10 mouse cellular contexts compared by ENCODE assay signal in the genomic region with DNA sequence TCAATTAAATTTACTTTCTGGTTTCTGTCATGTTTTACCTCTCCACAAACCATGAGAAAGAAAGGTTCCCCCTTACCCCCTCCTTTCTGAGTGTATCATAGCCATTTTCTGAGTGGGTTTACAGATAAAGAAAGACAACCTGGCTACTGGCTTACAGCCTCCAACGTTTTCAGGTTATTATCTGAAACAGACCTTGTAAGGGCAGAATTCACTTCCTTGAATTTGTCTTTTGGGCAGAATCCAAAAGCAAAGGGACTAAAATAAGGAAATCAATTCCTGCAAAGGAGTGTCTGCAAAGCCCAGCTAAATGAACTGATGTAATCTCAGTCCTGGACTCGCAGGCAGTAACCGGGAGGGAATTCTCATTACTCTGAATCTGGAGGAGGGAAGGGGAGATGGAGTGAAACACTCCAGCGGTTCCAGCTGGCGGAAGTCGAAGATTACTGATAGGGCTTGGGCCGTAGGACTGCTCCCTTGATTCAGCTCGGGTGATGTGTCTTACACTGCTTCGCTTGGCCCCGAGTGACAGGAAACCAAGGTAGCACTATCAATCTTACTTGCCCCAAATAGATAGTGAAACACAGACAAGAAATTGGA.
A peak's percentile ranks its signal among the peaks of the same experiment; 100 is the strongest.
DNase-seq lines count a peak whose midpoint lies in the region; ATAC-seq lines count a peak whose summit lies in the region.
"Had no signal": no experiment of that assay in that cellular context is flagged by ENCODE, and none has a peak within 500 bp of the region (broad histone marks: within the 10 kb centered on the region; RNA-seq: fewer than 3 reads in every experiment).

No protein-coding gene starts in this region.

- H3K27me3 ChIP-seq in hindbrain, embryonic 14.5 days (ENCODE audit: control insufficient read depth, insufficient read depth, low read length): no peaks in the 10 kb centered on the region
- H3K27me3 ChIP-seq in forebrain, embryonic 11.5 days (ENCODE audit: control insufficient read depth, insufficient read depth, low read length): no peaks in the 10 kb centered on the region
- H3K27me3 ChIP-seq: liver, embryonic 13.5 days had no signal

- no peaks in the 10 kb centered on the region for H3K4me1 ChIP-seq in hindbrain, embryonic 14.5 days (replicated peaks; ENCODE audit: control insufficient read depth, insufficient read depth, low read length)
- no peaks in the 10 kb centered on the region for H3K4me1 ChIP-seq in forebrain, embryonic 11.5 days (replicated peaks; ENCODE audit: control insufficient read depth, insufficient read depth, low read length)
- H3K4me1 ChIP-seq: liver, embryonic 13.5 days had no signal

- no peak overlapping the region for H3K4me3 ChIP-seq in hindbrain, embryonic 14.5 days (replicated peaks; ENCODE audit: low read length)
- no peak overlapping the region for H3K4me3 ChIP-seq in forebrain, embryonic 11.5 days (ENCODE audit: low read depth, low read length)
- H3K4me3 ChIP-seq: liver, embryonic 13.5 days had no signal

- 57% methylated on average over 10 of the region's 10 CpGs for WGBS in hindbrain, embryonic 14.5 days
- WGBS in forebrain, embryonic 11.5 days: 85% methylated on average over 10 of the region's 10 CpGs

- H3K4me2 ChIP-seq in hindbrain, embryonic 14.5 days (replicated peaks): no peak overlapping the region
- H3K4me2 ChIP-seq in forebrain, embryonic 11.5 days (ENCODE audit: low read depth, low read length, severe bottlenecking): no peak overlapping the region
- H3K4me2 ChIP-seq: liver, embryonic 13.5 days had no signal

- peak overlapping the region; percentile 41 for H3K27ac ChIP-seq in hindbrain, embryonic 14.5 days
- no peak overlapping the region for H3K27ac ChIP-seq in forebrain, embryonic 11.5 days (ENCODE audit: low read depth, low read length)
- H3K27ac ChIP-seq: liver, embryonic 13.5 days had no signal

- peak; percentile 39 for DNase-seq in kidney, postnatal 10 days
- DNase-seq in kidney, adult 18-20 months: no peak
- DNase-seq in brain, adult 2 months (ENCODE audit: low read depth, low spot score): peak; percentile 42
- DNase-seq in heart, adult 18-20 months: peak; percentile 45 to 68
- DNase-seq in hindbrain, embryonic 14.5 days (ENCODE audit: low spot score): no peak
- DNase-seq in layer of hippocampus, adult 9-10 months (ENCODE audit: low spot score): no peak
- DNase-seq in forebrain, embryonic 11.5 days (ENCODE audit: low spot score): no peak
- no peak for DNase-seq in cerebellum, adult 9-10 months
- DNase-seq: liver, embryonic 13.5 days; spleen, adult 18-20 months had no signal

- no peak overlapping the region for H3K9ac ChIP-seq in hindbrain, embryonic 14.5 days
- no peak overlapping the region for H3K9ac ChIP-seq in forebrain, embryonic 11.5 days (ENCODE audit: low read length)
- H3K9ac ChIP-seq: liver, embryonic 13.5 days had no signal

- H3K36me3 ChIP-seq in hindbrain, embryonic 14.5 days (replicated peaks; ENCODE audit: control insufficient read depth, insufficient read depth): no peaks in the 10 kb centered on the region
- H3K36me3 ChIP-seq in forebrain, embryonic 11.5 days (ENCODE audit: control insufficient read depth, insufficient read depth, low read length): no peaks in the 10 kb centered on the region
- H3K36me3 ChIP-seq: liver, embryonic 13.5 days had no signal

- ATAC-seq in hindbrain, embryonic 14.5 days (ENCODE audit: low FRiP score): peak; percentile 66; the same call in 1 of the 2 replicates
- ATAC-seq in forebrain, embryonic 11.5 days (replicated peaks; ENCODE audit: low FRiP score): no peak

- H3K9me3 ChIP-seq in hindbrain, embryonic 14.5 days (ENCODE audit: control insufficient read depth, low read length): no peaks in the 10 kb centered on the region
- no peaks in the 10 kb centered on the region for H3K9me3 ChIP-seq in forebrain, embryonic 11.5 days (ENCODE audit: control insufficient read depth, low read length)
- H3K9me3 ChIP-seq: liver, embryonic 13.5 days had no signal

Comparison
In these comparisons a context has a peak if more than half of its experiments do, and no peak if none do; other contexts are left out.
1. DNase-seq: peak in kidney, postnatal 10 days (single experiment), brain, adult 2 months (single experiment) and heart, adult 18-20 months (2 of 2); none in kidney, adult 18-20 months (single experiment), hindbrain, embryonic 14.5 days (single experiment), layer of hippocampus, adult 9-10 months (single experiment), forebrain, embryonic 11.5 days (single experiment) and cerebellum, adult 9-10 months (single experiment).